Mouse (Mus musculus) forebrain, postnatal 0 days (tissue): ENCODE results near the gene Hsph1. TPM values are rescaled to one million over a fixed set of nuclear protein-coding genes. Genes with fewer than 3 reads are reported as not detected.
A peak's percentile ranks its signal among the peaks of the same experiment; 100 is the strongest.

Experiments
- ATAC-seq: fragments of 200-750 bp; cut with Nextera tagmentation; 2 replicates; pipeline ENCODE4 v1.8.0; 2017; ENCODE audit warnings: mild to moderate bottlenecking, moderate library complexity
- DNase-seq: peaks from one replicate; pipeline ENCODE4 v3.0.0-alpha.2; 2015
- H3K27ac ChIP-seq: fragments of 300-500 bp; sonication (generic); 2 replicates; pipeline ENCODE4 v1.5.1; 2014; ENCODE audit warnings: low read depth, mild to moderate bottlenecking, antibody characterized with exemption, low read length, moderate library complexity, mixed read lengths
- H3K27me3 ChIP-seq: fragments of 300-500 bp; sonication (generic); 2 replicates; pipeline ENCODE4 v1.6.1; 2014; ENCODE audit warnings: mild to moderate bottlenecking, low read length, mixed read lengths; ENCODE audit not compliant: insufficient read depth
- H3K36me3 ChIP-seq: fragments of 300-500 bp; sonication (generic); 2 replicates; pipeline ENCODE4 v1.6.1; 2014; ENCODE audit warnings: mild to moderate bottlenecking, moderate library complexity; ENCODE audit not compliant: insufficient read depth
- H3K4me1 ChIP-seq: fragments of 300-500 bp; sonication (generic); 2 replicates; pipeline ENCODE4 v1.6.1; 2014; ENCODE audit warnings: antibody characterized with exemption; ENCODE audit not compliant: insufficient read depth
- H3K4me2 ChIP-seq: fragments of 300-500 bp; sonication (generic); 2 replicates; pipeline ENCODE4 v1.6.1; 2014; ENCODE audit warnings: low read depth, mild to moderate bottlenecking, moderate library complexity
- H3K4me3 ChIP-seq: fragments of 300-500 bp; sonication (generic); 2 replicates; pipeline ENCODE4 v1.5.1; 2014; ENCODE audit warnings: low read depth, low read length, mixed read lengths
- H3K9ac ChIP-seq: fragments of 300-500 bp; sonication (generic); 2 replicates; pipeline ENCODE4 v1.6.1; 2014; ENCODE audit warnings: mild to moderate bottlenecking
- H3K9me3 ChIP-seq: fragments of 300-500 bp; sonication (generic); 2 replicates; pipeline ENCODE4 v1.6.1; 2016; ENCODE audit warnings: low read length
- CTCF ChIP-seq: sonication (generic); IDR thresholded peaks from 2 replicates; pipeline ENCODE4 v1.5.1; 2016; ENCODE audit warnings: antibody characterized with exemption, control low read depth, low read depth
- WGBS: fragments of 180-500 bp; shearing (Covaris S2); extraction: QIAGEN DNeasy Blood & Tissue Kit; methylation state at CpG from one replicate; pipeline ENCODE4 v1.1.7; 2014; 5-methylcytosine and 5-hydroxymethylcytosine counted together
- polyA plus RNA-seq: library from polyadenylated mRNA; unstranded; fragments of >200 nt; fragmentation: Nextera tagmentation; extraction: Ambion mirVana; gene quantifications from 2 replicates; pipeline ENCODE4 v1.2.1, GENCODE M21; 2015
- total RNA-seq: library from RNA; depleted of rRNA; stranded (reverse); fragments of >200 nt; gene quantifications from 2 replicates; pipeline ENCODE4 v1.2.3, GENCODE M21; 2014

Gene Hsph1
- total and polyA plus RNA-seq, 2 experiments from 2014 or later, result 41.2 to 78.6 TPM

- no peak overlapping the region for H3K27ac ChIP-seq
Observed at GRCm38 (mm10) chr5:149677196-149677595, 41.0 kb upstream of the Hsph1 start.

GRCm38 (mm10) chr5:149663417-149663816, 27.2 kb upstream of the Hsph1 start:
- TF ChIP-seq CTCF, result no peak
- WGBS, result 85% methylated on average over 5 of the region's 5 CpGs
- ATAC-seq, result no peak

More at GRCm38 (mm10) chr5:149677196-149677595, 41.0 kb upstream of the Hsph1 start:
- no peaks in the 10 kb centered on the region for H3K4me1 ChIP-seq
- H3K4me2 ChIP-seq, result no peak overlapping the region
- TF ChIP-seq CTCF, result no peak
- H3K4me3 ChIP-seq, result no peak overlapping the region
- no peak for ATAC-seq
- no peaks in the 10 kb centered on the region for H3K27me3 ChIP-seq
- DNase-seq, result no peak
- no peaks in the 10 kb centered on the region for H3K9me3 ChIP-seq
- WGBS, result 95% methylated on average over 3 of the region's 3 CpGs
- no peak overlapping the region for H3K9ac ChIP-seq
- H3K36me3 ChIP-seq, result no peaks in the 10 kb centered on the region

DNA sequence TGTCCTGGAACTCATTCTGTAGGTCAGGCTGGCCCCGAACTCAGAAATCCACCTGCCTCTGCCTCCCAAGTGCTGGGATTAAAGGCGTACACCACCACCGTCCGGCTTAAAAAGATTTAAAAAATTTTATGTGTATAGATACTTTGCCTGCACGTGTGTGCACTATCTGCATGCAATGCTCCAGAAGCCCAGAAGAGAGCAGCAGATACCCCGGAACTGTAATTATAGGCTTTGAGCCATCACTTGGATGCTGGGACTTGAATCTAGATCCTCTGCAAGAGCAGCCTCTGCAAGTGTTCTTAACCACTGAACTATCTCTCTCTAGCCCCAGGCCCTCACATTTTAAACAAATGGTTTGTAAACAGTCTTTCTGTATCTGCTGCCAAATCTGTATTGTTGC, 26.8 kb upstream of the Hsph1 start:
- WGBS, result 91% methylated on average over 6 of the region's 6 CpGs
- no peak overlapping the region for H3K4me2 ChIP-seq
- peak; percentile 36 for TF ChIP-seq CTCF
- no peaks in the 10 kb centered on the region for H3K36me3 ChIP-seq
- H3K9me3 ChIP-seq, result no peaks in the 10 kb centered on the region
- no peak overlapping the region for H3K9ac ChIP-seq
- no peaks in the 10 kb centered on the region for H3K27me3 ChIP-seq
- DNase-seq (no peak), ATAC-seq (no peak)
- H3K4me1 ChIP-seq, result no peaks in the 10 kb centered on the region
- H3K27ac ChIP-seq, result no peak overlapping the region
- H3K4me3 ChIP-seq, result no peak overlapping the region

More at GRCm38 (mm10) chr5:149663417-149663816, 27.2 kb upstream of the Hsph1 start:
- DNase-seq, result no peak
- Histone ChIP-seq H3K9me3 (no peaks in the 10 kb centered on the region), H3K4me2 (no peak overlapping the region), H3K27me3 (no peaks in the 10 kb centered on the region), H3K4me3 (no peak overlapping the region), H3K27ac (no peak overlapping the region), H3K4me1 (no peaks in the 10 kb centered on the region), H3K36me3 (no peaks in the 10 kb centered on the region), H3K9ac (no peak overlapping the region)

- no peaks in the 10 kb centered on the region for H3K9me3 ChIP-seq
- H3K4me3 ChIP-seq, result no peak overlapping the region
- no peak overlapping the region for H3K27ac ChIP-seq
- ATAC-seq (no peak), DNase-seq (no peak)
- no peaks in the 10 kb centered on the region for H3K27me3 ChIP-seq
- no peaks in the 10 kb centered on the region for H3K36me3 ChIP-seq
- no peaks in the 10 kb centered on the region for H3K4me1 ChIP-seq
- no peak overlapping the region for H3K4me2 ChIP-seq
- TF ChIP-seq CTCF, result no peak
- 89% methylated on average over 6 of the region's 6 CpGs for WGBS
- H3K9ac ChIP-seq, result no peak overlapping the region
Observed at GRCm38 (mm10) chr5:149661428-149661827, 25.3 kb upstream of the Hsph1 start.

DNA sequence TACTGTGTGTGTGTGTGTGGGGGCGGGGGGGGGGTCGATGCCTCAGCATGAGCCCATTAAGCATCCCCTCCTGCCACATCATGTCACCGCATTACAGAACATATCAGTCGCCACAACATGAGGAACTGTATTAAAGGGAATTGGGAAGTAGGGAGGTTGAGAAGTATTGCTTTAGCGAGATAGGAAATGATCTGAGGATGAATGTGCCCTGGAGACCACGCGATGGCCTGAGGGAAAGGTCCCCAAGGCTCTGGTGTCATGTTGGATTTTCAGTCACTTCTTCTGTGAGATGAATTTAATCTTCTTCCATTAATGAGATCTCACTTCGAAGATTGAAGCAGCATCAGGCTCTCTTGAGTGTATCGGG, 23.2 kb upstream of the Hsph1 start:
- no peak overlapping the region for H3K27ac ChIP-seq
- no peak for TF ChIP-seq CTCF
- H3K9me3 ChIP-seq, result no peaks in the 10 kb centered on the region
- H3K4me1 ChIP-seq, result no peaks in the 10 kb centered on the region
- H3K36me3 ChIP-seq, result no peaks in the 10 kb centered on the region
- no peak overlapping the region for H3K4me2 ChIP-seq
- H3K9ac ChIP-seq, result no peak overlapping the region
- H3K27me3 ChIP-seq, result no peaks in the 10 kb centered on the region
- no peak overlapping the region for H3K4me3 ChIP-seq
- DNase-seq (no peak), ATAC-seq (no peak)
- 68% methylated on average over 9 of the region's 9 CpGs for WGBS

DNA sequence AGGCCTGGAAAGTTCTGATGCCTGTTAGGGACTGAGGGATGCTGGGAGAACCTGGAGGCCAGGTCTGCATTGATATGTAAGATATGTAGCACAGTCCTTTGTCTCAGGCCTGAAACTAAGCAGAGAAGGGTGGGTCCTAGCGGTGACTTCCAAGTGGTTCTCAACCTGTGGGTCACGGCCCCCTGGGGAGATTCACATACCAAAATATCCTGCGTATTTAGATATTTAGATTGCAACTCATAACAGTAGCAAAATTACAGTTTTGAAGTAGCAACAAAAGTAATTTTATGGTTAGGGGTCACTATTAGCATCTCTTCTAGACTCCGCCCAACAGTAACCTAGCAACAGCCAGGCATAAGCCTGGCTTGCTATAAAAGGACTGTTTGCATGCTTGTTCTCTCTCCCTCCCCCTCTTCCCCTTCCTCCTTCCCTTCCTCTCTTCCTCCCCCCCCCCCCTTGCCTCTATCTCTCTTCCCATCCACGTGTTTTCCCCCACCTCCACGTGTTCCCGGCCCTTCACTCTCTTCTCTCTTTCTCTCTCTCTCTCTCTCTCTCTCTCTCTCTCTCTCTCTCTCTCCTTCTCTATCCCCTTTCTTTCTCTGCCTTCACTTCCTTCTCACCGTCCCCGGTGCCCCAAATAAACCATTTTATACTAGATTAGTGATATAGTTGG, 22.7 kb upstream of the Hsph1 start:
- no peak for DNase-seq
- no peaks in the 10 kb centered on the region for H3K9me3 ChIP-seq
- WGBS, result 69% methylated on average over 9 of the region's 9 CpGs
- no peak overlapping the region for H3K4me3 ChIP-seq
- no peak overlapping the region for H3K4me2 ChIP-seq
- no peak for ATAC-seq
- no peaks in the 10 kb centered on the region for H3K27me3 ChIP-seq
- no peaks in the 10 kb centered on the region for H3K4me1 ChIP-seq
- H3K9ac ChIP-seq, result no peak overlapping the region
- TF ChIP-seq CTCF, result no peak
- H3K36me3 ChIP-seq, result no peaks in the 10 kb centered on the region
- H3K27ac ChIP-seq, result no peak overlapping the region

GRCm38 (mm10) chr5:149658022-149658421, 21.8 kb upstream of the Hsph1 start:
- Histone ChIP-seq H3K4me3 (no peak overlapping the region), H3K9ac (no peak overlapping the region), H3K27me3 (no peaks in the 10 kb centered on the region), H3K36me3 (no peaks in the 10 kb centered on the region), H3K27ac (no peak overlapping the region), H3K4me2 (no peak overlapping the region), H3K4me1 (no peaks in the 10 kb centered on the region), H3K9me3 (no peaks in the 10 kb centered on the region)
- DNase-seq (no peak), ATAC-seq (no peak)
- TF ChIP-seq CTCF, result peak; percentile 37
- 65% methylated on average over 3 of the region's 3 CpGs for WGBS
